In the genomic region with DNA sequence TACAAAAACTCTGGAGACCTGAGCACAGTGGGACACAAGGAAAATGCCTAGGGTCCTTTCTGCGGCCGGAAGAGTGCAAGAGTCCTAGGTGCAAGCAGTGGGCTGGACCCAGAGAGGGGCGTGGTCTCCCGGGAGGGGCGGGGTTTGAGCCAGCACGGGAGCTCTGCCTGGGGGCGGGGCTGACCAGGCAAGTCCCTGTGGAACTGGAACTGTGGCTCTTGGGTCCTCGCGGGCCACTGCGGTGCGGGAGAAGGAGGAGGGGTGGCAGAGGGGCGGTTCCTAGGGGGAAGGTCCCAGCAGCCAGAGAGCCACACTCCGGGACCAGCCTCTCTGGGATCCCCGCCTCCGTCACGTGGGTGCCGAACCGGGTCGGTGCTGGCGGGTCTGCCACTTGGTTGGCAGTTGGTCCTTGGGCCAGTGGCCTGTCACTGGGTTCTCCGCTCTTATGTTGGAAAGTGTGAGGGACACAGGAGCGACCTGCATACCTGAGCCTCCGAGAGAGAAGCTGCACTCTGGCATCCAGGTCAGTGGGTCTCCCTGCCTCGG, we compare ENCODE assay signal across 9 mouse cellular contexts. TPM values are rescaled to one million over a fixed set of nuclear protein-coding genes. Genes with fewer than 3 reads are reported as not detected.
A peak's percentile ranks its signal among the peaks of the same experiment; 100 is the strongest.
DNase-seq lines count a peak whose midpoint lies in the region; ATAC-seq lines count a peak whose summit lies in the region.
"Had no signal": no experiment of that assay in that cellular context is flagged by ENCODE, and none has a peak within 500 bp of the region (broad histone marks: within the 10 kb centered on the region; RNA-seq: fewer than 3 reads in every experiment).

A gene (plus strand): TSS at position 351 of the 546 bp plus-strand sequence.

- peak within 1 kb of the TSS; percentile 54 for H3K4me3 ChIP-seq in forebrain, embryonic 12.5 days (replicated peaks)
- H3K4me3 ChIP-seq in heart, embryonic 15.5 days: peak within 1 kb of the TSS; percentile 64
- H3K4me3 ChIP-seq in liver, embryonic 11.5 days (ENCODE audit: low read depth, low read length): peak within 1 kb of the TSS; percentile 58

- H3K9ac ChIP-seq in forebrain, embryonic 12.5 days: peak within 1 kb of the TSS; percentile 50
- H3K9ac ChIP-seq in heart, embryonic 15.5 days: peak within 1 kb of the TSS; percentile 58
- peak within 1 kb of the TSS; percentile 58 for H3K9ac ChIP-seq in liver, embryonic 11.5 days (ENCODE audit: low read depth, low read length)

- WGBS in forebrain, embryonic 12.5 days: under 1% methylated on average over 24 of the region's 24 CpGs
- WGBS in heart, embryonic 15.5 days: under 1% methylated on average over 24 of the region's 24 CpGs
- WGBS in liver, embryonic 11.5 days: 2% methylated on average over 23 of the region's 24 CpGs

- peak within 1 kb of the TSS; percentile 90 for H3K4me2 ChIP-seq in forebrain, embryonic 12.5 days
- H3K4me2 ChIP-seq in heart, embryonic 15.5 days: peak within 1 kb of the TSS; percentile 99
- peak within 1 kb of the TSS; percentile 93 for H3K4me2 ChIP-seq in liver, embryonic 11.5 days

- H3K27ac ChIP-seq in forebrain, embryonic 12.5 days: no peak within 1 kb of the TSS
- peak within 1 kb of the TSS; percentile 56; the same call in 1 of the 2 replicates for H3K27ac ChIP-seq in heart, embryonic 15.5 days
- peak within 1 kb of the TSS; percentile 43; the same call in 1 of the 2 replicates for H3K27ac ChIP-seq in liver, embryonic 11.5 days (ENCODE audit: low read depth, low read length)

- peak; percentile 88 for ATAC-seq in cerebellum, adult (ENCODE audit: insufficient number of reproducible peaks, low FRiP score, low TSS enrichment)
- ATAC-seq in forebrain, embryonic 12.5 days (ENCODE audit: low FRiP score): peak; percentile 98
- peak; percentile 91 for ATAC-seq in heart, embryonic 15.5 days (replicated peaks; ENCODE audit: insufficient number of reproducible peaks, insufficient read depth, low FRiP score, low read depth)
- peak; percentile 95 for ATAC-seq in liver, embryonic 11.5 days (replicated peaks; ENCODE audit: low FRiP score)
- peak; percentile 83 for ATAC-seq in monocyte, adult 5-6 weeks (replicated peaks; ENCODE audit: insufficient number of reproducible peaks, low FRiP score, low TSS enrichment, poor library complexity, severe bottlenecking)

- H3K4me1 ChIP-seq in forebrain, embryonic 12.5 days: peaks cover 11% of the 10 kb centered on the region; the same call in 1 of the 2 replicates
- peaks cover 17% of the 10 kb centered on the region for H3K4me1 ChIP-seq in heart, embryonic 15.5 days (replicated peaks)
- 0 out of 2 replicates have a peak, but pooled peaks cover 2% of the 10 kb centered on the region for H3K4me1 ChIP-seq in liver, embryonic 11.5 days (replicated peaks; ENCODE audit: control insufficient read depth, insufficient read depth, low read length)

- H3K9me3 ChIP-seq in forebrain, embryonic 12.5 days: no peaks in the 10 kb centered on the region
- H3K9me3 ChIP-seq in heart, embryonic 15.5 days (replicated peaks): no peaks in the 10 kb centered on the region
- H3K9me3 ChIP-seq in liver, embryonic 11.5 days (ENCODE audit: control insufficient read depth, low read length): no peaks in the 10 kb centered on the region

- peaks cover 11% of the 10 kb centered on the region; the same call in 1 of the 2 replicates for H3K27me3 ChIP-seq in forebrain, embryonic 12.5 days
- no peaks in the 10 kb centered on the region for H3K27me3 ChIP-seq in heart, embryonic 15.5 days
- no peaks in the 10 kb centered on the region for H3K27me3 ChIP-seq in liver, embryonic 11.5 days (replicated peaks; ENCODE audit: control insufficient read depth, insufficient read depth, low read length)

- peak; percentile 83 for DNase-seq in CD4-positive, CD25-positive, alpha-beta regulatory T cell, adult 2 months (ENCODE audit: low read depth, low spot score)
- peak; percentile 97 for DNase-seq in kidney, postnatal 14 days
- peak; percentile 93 for DNase-seq in liver, embryonic 11.5 days (ENCODE audit: low spot score)
- DNase-seq in spleen, postnatal 36 days (ENCODE audit: low spot score in 2 of 2): peak; percentile 91 to 93

- no peaks in the 10 kb centered on the region for H3K36me3 ChIP-seq in forebrain, embryonic 12.5 days (replicated peaks)
- no peaks in the 10 kb centered on the region for H3K36me3 ChIP-seq in heart, embryonic 15.5 days
- H3K36me3 ChIP-seq in liver, embryonic 11.5 days (ENCODE audit: control insufficient read depth, insufficient read depth, low read length): no peaks in the 10 kb centered on the region
- H3K36me3 ChIP-seq: G1E had no signal

RNA-seq across cellular contexts. Expression of the gene that starts here (rescaled TPM):
- polyA plus RNA-seq in forebrain, embryonic 12.5 days (2016; fragmentation: Nextera tagmentation; extraction: Ambion mirVana): 2.0 and 2.7 TPM in 2 replicates
- polyA plus RNA-seq in heart, embryonic 15.5 days (2015; fragmentation: Nextera tagmentation; extraction: Ambion mirVana): 4.4 and 5.2 TPM in 2 replicates
- 8.8 and 9.1 TPM in 2 replicates for polyA plus RNA-seq in liver, embryonic 11.5 days (2014; fragmentation: Nextera tagmentation; extraction: Ambion mirVana)
- total RNA-seq in monocyte, adult 5-6 weeks (2017): 7.1 to 20.0 TPM (median 12.9 TPM) in 3 replicates
- polyA plus RNA-seq: G1E had no signal
